Mouse (Mus musculus) fat pad, adult 2 months (tissue): ENCODE results near the gene Clmp.
"Not testable (repeated sequence)": the region's sequence is repeated elsewhere in the genome, so short reads cannot be mapped to it uniquely, and the experiment has no call there.

Experiments used
- DNase-seq: peaks from one replicate; pipeline ENCODE4 v3.0.0-alpha.2; 2011; ENCODE audit warnings: low read depth, low spot score; ENCODE audit errors: extremely low read depth

Clmp gene

DNA sequence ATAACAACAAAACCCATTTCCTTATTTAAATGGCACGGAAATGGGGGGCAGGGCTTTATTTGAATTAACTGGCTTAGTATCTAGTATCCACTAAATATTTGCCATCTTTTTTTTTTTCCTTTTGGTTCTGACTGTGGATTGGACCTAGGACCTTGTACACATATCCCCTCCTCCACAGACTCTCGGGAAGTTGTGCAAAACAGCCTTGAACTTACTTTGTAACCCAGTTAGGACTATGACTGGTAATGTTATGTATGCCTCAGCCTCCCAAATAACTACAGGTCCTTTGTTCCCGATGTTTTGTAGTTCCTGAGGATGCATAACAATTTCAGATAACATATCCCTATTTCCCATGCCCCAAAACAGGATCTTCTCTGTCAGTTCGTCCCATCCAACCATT lies 88.1 kb downstream of the Clmp start:
- no peak for DNase-seq

DNA sequence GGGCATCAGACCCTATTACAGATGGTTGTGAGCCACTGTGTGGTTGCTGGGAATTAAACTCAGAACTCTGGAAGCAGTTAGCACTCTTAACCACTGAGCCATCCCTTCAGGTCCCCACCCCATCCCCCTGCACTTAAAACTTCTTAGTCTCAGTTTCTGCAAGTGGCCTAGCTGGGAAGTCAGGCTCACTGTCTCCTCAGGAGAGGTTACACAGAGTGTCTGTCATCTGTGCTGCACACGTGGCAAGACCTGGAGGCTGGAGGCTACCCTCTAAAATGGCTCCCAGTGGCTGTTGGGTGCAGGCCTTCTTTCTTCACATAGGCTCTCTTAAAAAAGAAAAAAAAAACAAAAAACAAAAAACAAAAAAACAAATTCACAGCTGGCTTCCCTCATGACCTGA lies 90.3 kb downstream of the Clmp start:
- DNase-seq, result no peak

DNA sequence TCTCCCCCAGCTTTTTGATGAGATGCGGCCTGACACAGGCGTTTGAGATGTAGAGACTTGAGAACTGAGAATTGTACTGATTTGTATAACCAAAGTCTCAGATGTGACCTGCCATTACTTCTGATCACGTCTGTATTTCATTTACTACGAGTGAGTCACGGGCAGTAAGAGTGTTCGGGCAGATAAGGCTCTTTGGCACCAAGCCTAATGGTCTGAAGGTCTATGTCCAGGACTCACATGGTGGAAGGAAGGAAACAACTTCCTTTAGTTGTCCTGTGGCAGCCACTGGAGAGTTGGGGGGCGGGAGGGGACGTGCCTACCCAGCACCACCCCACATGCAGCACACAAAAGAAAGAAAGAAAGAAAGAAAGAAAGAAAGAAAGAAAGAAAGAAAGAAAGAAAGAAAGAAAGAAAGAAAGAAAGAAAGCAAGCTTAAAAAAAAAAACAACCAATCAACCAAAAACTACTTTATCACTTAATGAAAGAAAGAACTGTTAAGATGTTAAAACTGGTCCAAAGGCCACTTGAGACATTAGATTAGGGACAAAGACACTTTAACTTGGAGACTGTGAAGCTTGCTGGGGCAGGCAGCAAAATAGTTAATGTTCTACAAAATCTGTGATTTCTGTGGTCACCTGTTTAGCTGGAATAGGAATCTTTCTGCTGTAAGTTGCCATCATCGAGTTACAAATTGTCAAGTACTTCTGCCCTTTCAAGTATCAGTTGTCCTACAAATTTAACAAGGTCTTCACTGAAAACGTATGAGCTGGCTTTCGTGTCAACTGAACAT lies 90.9 kb downstream of the Clmp start:
- no peak for DNase-seq

DNA sequence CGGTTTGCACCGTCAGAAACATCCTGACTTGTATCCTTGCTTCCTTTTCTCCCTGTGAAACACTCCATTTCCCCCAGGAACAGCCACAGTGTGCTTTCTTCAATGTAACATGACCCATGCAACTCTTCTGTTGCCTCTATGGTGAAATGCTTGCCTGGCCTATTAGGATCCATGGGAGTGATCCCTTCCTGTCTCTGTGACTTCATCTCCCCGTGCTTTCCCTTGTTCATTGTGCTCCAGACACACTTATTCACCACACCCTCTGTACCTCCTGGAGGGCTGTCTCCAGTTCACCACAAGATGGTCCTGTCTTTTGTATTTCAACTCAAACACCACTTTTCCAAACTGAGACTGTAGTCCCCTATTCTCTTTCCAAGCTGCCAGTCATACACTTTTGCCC lies 94.3 kb downstream of the Clmp start:
- DNase-seq, result no peak

GRCm38 (mm10) chr9:40780892-40781725 lies 95.3 kb downstream of the Clmp start:
- DNase-seq, result no peak

GRCm38 (mm10) chr9:40781726-40782581 lies 96.2 kb downstream of the Clmp start:
- no peak for DNase-seq

DNA sequence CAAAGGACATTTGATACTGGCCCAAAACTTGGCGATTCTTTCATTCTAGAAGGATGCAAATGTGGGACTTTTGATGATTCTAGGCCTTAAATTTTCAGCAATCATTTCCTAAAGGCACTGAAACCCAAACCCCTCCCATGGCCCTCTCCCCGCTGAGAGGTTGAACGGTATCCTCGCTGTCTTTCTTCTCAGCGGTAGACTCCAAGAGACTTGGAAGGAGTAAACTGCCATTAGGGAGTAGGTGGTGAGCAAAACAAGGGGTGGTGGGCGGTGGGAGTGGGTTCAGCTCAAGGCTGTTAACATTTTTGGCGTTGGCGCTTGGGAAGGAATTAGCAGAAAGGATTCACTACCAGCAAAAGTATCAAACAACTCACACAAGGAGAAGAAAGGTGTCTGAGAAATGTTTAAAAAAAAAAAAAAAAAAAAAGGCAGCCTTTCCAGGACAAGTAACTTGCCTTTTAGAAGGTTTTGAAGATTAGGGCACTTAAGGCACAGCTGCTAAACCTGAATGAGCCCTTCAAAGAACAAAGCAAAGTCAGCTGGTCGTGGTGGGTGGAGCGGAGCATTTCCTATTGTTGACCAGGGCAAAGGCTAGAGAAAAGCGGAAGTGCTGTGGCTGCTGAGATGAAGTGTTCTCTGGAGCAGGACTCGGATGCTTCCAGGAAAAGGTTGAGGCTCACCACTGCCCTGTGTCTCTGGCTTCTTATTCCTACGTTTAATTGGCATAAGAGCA lies 98.0 kb downstream of the Clmp start:
- no peak for DNase-seq

- DNase-seq, result no peak
These were observed 98.7 kb downstream of the Clmp start for GRCm38 (mm10) chr9:40784374-40784967.

DNA sequence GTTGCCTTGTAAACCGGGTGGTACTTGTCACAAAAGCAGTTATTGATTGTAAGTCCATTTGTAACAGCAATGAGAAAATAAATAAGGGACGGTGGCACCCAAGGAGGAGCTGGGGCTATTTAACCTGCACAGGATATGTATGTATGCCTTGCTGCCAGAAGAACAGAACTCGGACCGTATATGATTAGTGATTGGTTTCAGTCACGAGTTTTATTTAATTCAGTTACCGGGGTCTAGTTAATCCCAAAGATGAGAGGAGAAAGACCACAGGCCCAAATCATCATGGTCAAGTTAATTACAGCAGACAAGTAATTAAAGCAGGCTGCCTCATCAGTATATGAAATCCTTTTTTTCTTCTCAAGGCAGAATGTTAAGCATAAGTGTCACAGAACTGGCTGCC lies 99.7 kb downstream of the Clmp start:
- DNase-seq, result no peak

GRCm38 (mm10) chr9:40786820-40787219 lies 101.1 kb downstream of the Clmp start:
- DNase-seq, result not testable (repeated sequence)

- no peak for DNase-seq
These were observed 106.3 kb downstream of the Clmp start for GRCm38 (mm10) chr9:40791864-40792633.

GRCm38 (mm10) chr9:40793581-40793980 lies 107.8 kb downstream of the Clmp start:
- DNase-seq, result no peak

GRCm38 (mm10) chr9:40794251-40794650 lies 108.5 kb downstream of the Clmp start:
- no peak for DNase-seq

- no peak for DNase-seq
These were observed 109.2 kb downstream of the Clmp start for GRCm38 (mm10) chr9:40794926-40795325.

- DNase-seq, result no peak
These were observed 109.8 kb downstream of the Clmp start for GRCm38 (mm10) chr9:40795562-40795961.

DNA sequence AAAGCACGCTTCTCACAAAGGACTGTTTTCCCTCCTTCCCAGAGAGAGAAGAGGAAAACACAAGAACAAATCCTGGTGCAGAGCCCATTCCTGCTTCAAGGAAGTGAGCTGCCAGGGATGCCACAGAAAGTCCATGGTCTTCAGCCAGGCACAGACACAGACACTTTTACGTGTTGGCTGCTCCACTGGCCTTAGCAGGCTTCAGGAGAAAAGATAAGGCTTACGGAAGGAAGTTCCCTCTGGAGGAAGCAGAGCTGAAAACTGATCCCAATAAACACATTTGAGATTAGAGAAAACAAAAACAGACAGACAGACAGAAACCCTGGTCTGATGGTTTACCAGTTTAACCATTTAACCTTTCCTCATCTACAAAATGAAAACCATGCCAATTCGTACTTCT lies 110.3 kb downstream of the Clmp start:
- DNase-seq, result no peak

DNA sequence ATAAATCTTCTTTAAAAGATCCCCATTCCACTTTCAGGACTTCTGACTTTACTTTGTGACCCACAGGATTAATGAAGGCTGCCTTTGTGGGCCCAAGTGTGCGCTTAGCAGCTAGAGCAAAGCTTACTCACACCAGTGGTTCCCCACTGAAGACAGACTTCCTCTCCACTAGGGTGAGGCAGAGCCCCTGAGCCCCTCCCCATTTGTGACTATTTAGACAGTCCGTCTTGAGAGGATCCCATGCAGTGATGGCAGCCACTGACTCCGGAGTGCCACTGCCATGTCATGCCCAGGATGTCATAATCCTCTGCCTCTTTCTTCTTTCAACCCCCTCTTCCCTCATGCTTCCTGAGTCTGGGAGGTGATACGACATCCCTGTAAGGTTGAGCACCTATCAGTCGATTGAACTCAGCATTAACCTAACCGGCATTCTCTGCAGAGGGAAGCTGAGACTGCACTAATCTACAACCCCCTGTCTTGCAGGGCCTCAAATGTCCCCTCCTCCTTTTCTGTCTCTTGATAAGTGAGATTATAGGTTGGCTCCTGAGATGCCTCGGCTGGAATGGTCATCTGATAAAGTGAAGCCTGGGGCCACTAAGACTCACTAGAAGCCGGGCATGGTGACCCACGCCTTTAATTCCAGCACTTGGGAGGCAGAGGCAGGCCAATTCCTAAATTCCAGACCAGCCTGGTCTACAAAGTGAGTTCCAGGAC lies 112.6 kb downstream of the Clmp start:
- no peak for DNase-seq

DNA sequence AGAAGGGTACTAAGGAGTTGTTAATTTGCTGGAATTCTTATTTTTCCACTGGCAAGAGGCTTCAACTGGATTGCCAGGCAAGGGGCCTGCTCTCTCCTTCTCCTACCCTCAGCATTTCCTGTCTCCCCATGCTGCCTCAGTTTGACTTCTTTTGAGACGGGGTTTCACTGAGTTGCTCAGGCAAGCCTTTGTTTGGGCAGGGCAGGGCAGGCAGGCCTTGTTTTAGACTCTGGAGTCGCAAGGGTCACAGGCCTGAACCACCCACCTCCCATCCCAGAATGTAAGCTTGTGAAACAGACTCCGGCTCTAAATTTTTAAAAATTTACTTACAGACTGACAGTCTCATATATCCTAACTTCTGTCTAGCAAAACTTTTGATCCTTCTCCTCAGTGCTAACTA lies 113.3 kb downstream of the Clmp start:
- no peak for DNase-seq
